Mouse (Mus musculus) natural killer cell, adult 2 months (primary cell): ENCODE measurements around the gene Klhl15.

Experiments
- DNase-seq, 2 experiments: peaks; one replicate each; pipeline ENCODE4 v3.0.0; 2022; ENCODE audit warnings: low spot score in 2 of 2

The Klhl15 gene

GRCm38 (mm10) chrX:94234532-94235189 is at the start of gene Klhl15:
Gene Klhl15 (plus strand): TSS chrX:94234599.
- peak; percentile 74 to 85 for DNase-seq

DNA sequence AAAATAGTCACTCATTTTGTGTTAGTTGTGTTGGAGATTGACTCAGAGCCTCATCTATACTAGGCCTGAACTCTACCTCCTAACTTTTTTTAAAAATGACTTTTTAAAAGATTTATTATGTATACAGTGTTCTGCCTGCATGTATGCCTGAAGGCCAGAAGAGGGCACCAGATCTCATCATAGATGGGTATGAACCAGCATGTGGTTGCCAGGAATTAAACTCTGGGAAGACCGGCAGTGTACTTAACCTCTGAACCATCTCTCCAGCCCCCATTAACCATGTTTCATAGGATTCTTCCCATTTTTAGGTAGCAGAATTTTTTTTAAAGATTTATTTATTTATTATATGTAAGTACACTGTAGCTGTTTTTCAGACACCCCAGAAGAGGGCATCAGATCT is 49.2 kb upstream of the Klhl15 start:
- DNase-seq = no peak

DNA sequence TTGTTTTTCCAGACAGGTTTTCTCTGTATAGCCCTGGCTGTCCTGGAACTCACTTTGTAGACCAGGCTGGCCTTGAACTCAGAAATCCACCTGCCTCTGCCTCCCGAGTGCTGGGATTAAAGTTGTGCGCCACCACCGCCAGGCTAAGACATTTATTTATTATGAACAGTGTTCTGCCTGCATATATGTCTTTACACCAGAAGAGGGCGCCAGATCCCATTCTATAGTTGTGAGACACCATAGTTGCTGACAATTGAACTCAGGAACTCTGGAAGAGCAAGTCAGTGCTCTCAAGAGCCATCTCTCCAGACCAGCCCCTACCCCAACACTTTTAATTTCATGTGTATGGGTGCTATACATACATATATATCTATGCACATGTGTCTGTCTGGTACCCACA is 40.5 kb upstream of the Klhl15 start:
- peak; percentile 33 to 39 for DNase-seq

GRCm38 (mm10) chrX:94197789-94198188 is 36.6 kb upstream of the Klhl15 start:
- DNase-seq = peak; percentile 37 to 65

DNA sequence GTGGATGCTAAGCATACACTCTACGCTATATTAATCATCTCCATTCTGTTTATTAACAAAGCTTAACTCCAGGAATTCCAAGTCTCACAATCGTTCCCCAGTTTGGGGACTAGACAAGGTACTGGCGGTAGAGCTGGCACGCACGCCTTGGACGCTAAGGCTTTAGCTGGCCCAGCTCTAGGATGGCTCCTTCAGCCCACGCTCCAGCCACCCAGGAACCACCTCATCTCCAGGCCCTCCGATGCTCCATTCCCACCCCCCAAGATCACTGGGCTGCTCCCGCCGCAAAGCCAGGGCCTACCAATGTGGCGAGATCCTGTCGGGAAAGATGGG is 22.2 kb upstream of the Klhl15 start:
- no peak for DNase-seq

- peak; percentile 85 to 92 for DNase-seq
Measured at GRCm38 (mm10) chrX:94212597-94213321, 21.6 kb upstream of the Klhl15 start, which contains the start of gene Eif2s3x. Gene Eif2s3x (minus strand): TSS chrX:94212862.

- no peak for DNase-seq
Measured at GRCm38 (mm10) chrX:94213384-94213783, 21.0 kb upstream of the Klhl15 start.

DNA sequence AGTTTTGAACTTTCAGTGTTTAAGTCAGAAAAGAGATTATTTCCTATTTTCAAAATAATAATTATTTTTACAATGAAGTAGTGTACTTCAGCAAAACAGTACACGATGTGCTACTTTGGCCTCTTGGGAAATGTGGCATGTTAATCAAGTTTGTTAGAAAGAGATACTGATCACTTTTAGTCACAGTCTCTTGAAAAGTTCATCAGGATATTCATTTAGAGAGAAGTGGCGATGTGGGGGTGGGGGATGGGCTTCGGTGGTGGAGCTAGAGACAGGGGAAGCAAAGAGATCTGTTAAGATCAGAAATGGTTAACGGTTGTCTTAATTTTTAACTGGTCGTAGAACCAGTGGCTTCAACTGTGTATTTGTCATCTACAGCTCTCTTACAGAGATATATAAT is 967 bp upstream of the Klhl15 start:
- no peak for DNase-seq

GRCm38 (mm10) chrX:94233936-94234531 is 365 bp upstream of the Klhl15 start:
- DNase-seq = no peak

DNA sequence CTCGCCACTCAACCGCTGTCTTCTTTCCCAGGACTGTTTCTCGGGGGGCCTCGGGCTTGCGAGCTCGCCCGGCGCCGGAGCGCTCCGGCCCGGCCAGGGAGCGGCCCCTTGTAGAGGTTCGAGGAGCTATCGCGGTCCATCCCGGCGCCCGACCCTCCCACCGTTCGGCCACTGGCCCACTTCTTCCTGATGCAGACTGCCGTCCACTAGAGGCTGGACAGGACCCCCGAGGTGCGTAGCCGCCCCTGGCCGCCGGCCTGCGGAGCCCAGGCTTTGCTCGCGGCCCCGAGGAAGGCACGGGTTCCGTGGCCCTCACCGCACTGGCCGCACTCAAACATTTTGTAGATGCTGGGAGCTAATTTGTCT is 774 bp downstream of the Klhl15 start:
- DNase-seq = peak in 1 of 2 experiments; percentile 3

DNA sequence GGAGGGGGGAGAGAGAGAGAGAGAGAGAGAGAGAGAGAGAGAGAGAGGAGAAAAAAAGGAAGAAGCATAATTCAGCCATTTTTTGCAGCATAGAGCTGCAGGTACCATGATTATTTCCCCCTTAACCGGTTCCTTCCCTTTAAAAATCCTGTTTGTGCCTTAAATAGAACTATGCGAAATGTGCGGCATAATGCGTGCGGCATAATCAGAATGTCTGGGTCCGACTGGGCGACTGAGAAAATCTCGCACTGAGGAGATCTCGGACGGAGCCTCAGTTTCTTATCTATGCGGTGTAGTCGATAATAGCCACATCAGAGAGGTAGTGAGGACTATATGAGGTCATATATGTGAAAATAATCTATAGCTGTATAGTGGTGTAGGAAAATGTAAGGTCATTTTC is 1.2 kb downstream of the Klhl15 start:
- DNase-seq = no peak

GRCm38 (mm10) chrX:94288923-94289322 is 54.5 kb downstream of the Klhl15 start:
- DNase-seq = peak; percentile 16 to 38

GRCm38 (mm10) chrX:94302928-94303327 is 68.5 kb downstream of the Klhl15 start:
- no peak for DNase-seq

DNA sequence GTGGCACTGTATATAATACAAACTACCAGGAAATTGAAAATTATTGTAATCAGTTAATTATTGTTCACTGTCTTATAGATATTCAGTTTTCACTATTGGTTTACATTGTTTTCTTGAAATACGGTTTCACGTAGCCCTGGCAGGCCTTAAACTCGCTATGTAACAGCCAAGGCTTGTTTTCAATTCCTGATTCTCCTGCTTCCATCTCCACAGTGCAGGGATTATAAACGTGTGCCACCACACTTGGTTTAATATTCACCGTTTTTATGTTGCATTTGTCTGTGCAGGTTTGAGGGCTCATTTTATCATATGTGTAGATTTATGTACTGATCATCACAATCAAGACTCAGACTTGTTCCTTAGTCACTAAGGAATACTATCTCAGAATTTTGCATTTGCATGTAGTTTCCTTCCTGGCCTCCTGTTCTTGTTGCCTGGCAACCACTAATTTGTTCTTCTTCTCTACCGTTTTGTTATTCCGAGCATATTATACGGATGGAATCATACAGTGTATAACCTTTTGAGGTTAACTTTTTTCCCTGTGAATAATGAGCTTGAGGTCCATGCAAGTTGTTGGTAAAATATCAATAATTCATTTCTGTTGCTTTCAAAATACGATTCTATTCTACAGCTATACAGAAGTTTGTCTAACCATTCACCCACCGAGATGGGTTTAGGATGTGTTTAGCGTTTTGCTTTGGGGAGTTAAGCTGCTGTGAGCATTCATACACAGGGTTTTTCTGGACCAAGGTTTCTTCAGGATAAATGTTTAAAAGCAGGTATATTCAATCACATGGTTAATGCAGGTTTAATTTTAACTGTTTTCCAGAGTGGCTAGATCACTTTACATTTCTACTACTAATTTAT is 86.9 kb downstream of the Klhl15 start:
- no peak for DNase-seq
